Mouse (Mus musculus): Measurements from ENCODE around the gene Olfr1232. TPM values are rescaled to one million over a fixed set of nuclear protein-coding genes. Genes with fewer than 3 reads are reported as not detected.

Olfr1232 gene
- total RNA-seq (2023; ENCODE audit: inconsistent age) = not detected in 4 replicates

GRCm38 (mm10) chr2:89329575-89329974 is at the start of gene Olfr1232:
Gene Olfr1232, minus strand, starts transcription at chr2:89329675.

GRCm38 (mm10) chr2:89364765-89365164 is 35.3 kb upstream of the Olfr1232 start, which contains the start of gene Olfr1234:
Gene Olfr1234, minus strand, starts transcription at chr2:89364865.

GRCm38 (mm10) chr2:89342298-89342697 is 12.8 kb upstream of the Olfr1232 start, which contains the start of gene Olfr1233:
Gene Olfr1233, minus strand, starts transcription at chr2:89342398.

GRCm38 (mm10) chr2:89306974-89307373 is 22.5 kb downstream of the Olfr1232 start, which contains the start of gene Olfr1231:
Gene Olfr1231, minus strand, starts transcription at chr2:89307074.

GRCm38 (mm10) chr2:89297168-89297567 is 32.3 kb downstream of the Olfr1232 start, which contains the start of gene Olfr1230:
Gene Olfr1230, minus strand, starts transcription at chr2:89297268.

GRCm38 (mm10) chr2:89287914-89288313 is 41.6 kb downstream of the Olfr1232 start, which contains the start of gene Olfr1229:
Gene Olfr1229, minus strand, starts transcription at chr2:89288014.

Other genes starting within 250 kb of the Olfr1232 start
- gene Olfr1219, start 246.2 kb downstream of the Olfr1232 start, total RNA-seq (2023; ENCODE audit: inconsistent age) = not detected in 4 replicates
- gene Olfr1220, start 222.8 kb downstream of the Olfr1232 start, total RNA-seq (2023; ENCODE audit: inconsistent age) = not detected in 4 replicates
- gene Olfr1221, start 212.4 kb downstream of the Olfr1232 start, total RNA-seq (2023; ENCODE audit: inconsistent age) = not detected in 4 replicates
- not detected in 4 replicates for gene Olfr1222, start 196.6 kb downstream of the Olfr1232 start, total RNA-seq (2023; ENCODE audit: inconsistent age)
- gene Olfr1223, start 178.1 kb downstream of the Olfr1232 start, total RNA-seq (2023; ENCODE audit: inconsistent age) = not detected in 4 replicates
- gene Olfr1224-ps1, start 165.6 kb downstream of the Olfr1232 start, total RNA-seq (2023; ENCODE audit: inconsistent age) = not detected in 4 replicates
- not detected in 4 replicates for gene Olfr1225, start 155.0 kb downstream of the Olfr1232 start, total RNA-seq (2023; ENCODE audit: inconsistent age)
- gene Olfr1226, start 129.6 kb downstream of the Olfr1232 start, total RNA-seq (2023; ENCODE audit: inconsistent age) = not detected in 4 replicates
- not detected in 4 replicates for gene Olfr1228, start 75.6 kb downstream of the Olfr1232 start, total RNA-seq (2023; ENCODE audit: inconsistent age)
- not detected in 4 replicates for gene Olfr1229, start 41.7 kb downstream of the Olfr1232 start, total RNA-seq (2023; ENCODE audit: inconsistent age)
- gene Olfr1230, start 32.4 kb downstream of the Olfr1232 start, total RNA-seq (2023; ENCODE audit: inconsistent age) = not detected in 4 replicates
- gene Olfr1231, start 22.6 kb downstream of the Olfr1232 start, total RNA-seq (2023; ENCODE audit: inconsistent age) = not detected in 4 replicates
- gene Olfr1233, start 12.7 kb upstream of the Olfr1232 start, total RNA-seq (2023; ENCODE audit: inconsistent age) = not detected in 4 replicates
- not detected in 4 replicates for gene Olfr1234, start 35.2 kb upstream of the Olfr1232 start, total RNA-seq (2023; ENCODE audit: inconsistent age)
- gene Olfr1238, start 80.0 kb upstream of the Olfr1232 start, total RNA-seq (2023; ENCODE audit: inconsistent age) = 0.09 TPM in 1 of 4 replicates, not detected in the others
- not detected in 4 replicates for gene Olfr1239, start 90.7 kb upstream of the Olfr1232 start, total RNA-seq (2023; ENCODE audit: inconsistent age)
- not detected in 4 replicates for gene Olfr1240, start 113.3 kb upstream of the Olfr1232 start, total RNA-seq (2023; ENCODE audit: inconsistent age)
- not detected in 4 replicates for gene Olfr1241, start 157.5 kb upstream of the Olfr1232 start, total RNA-seq (2023; ENCODE audit: inconsistent age)
- gene Olfr1242, start 168.7 kb upstream of the Olfr1232 start, total RNA-seq (2023; ENCODE audit: inconsistent age) = not detected in 4 replicates
- not detected in 4 replicates for gene Olfr1243, start 201.8 kb upstream of the Olfr1232 start, total RNA-seq (2023; ENCODE audit: inconsistent age)
- gene Olfr1245, start 248.8 kb upstream of the Olfr1232 start, total RNA-seq (2023; ENCODE audit: inconsistent age) = not detected in 4 replicates